Mouse (Mus musculus) MEL-GATA-1-ER (cell line): ENCODE data around the gene Phf21a.
A peak's percentile ranks its signal among the peaks of the same experiment; 100 is the strongest.

Experiments
- DNase-seq: peaks from one replicate; pipeline ENCODE4 v3.0.0-alpha.2; 2012; ENCODE audit warnings: low read depth; ENCODE audit errors: extremely low read depth

The Phf21a gene

GRCm38 (mm10) chr2:92291526-92291925 lies 198.6 kb downstream of the Phf21a start:
- no peak for DNase-seq

GRCm38 (mm10) chr2:92296402-92296801 lies 203.5 kb downstream of the Phf21a start:
- peak; percentile 86 for DNase-seq

GRCm38 (mm10) chr2:92299896-92300295 lies 207.0 kb downstream of the Phf21a start:
- no peak for DNase-seq

GRCm38 (mm10) chr2:92301849-92302607 lies 209.1 kb downstream of the Phf21a start:
- DNase-seq: peak; percentile 9

- DNase-seq: no peak
Measured at GRCm38 (mm10) chr2:92312542-92312941, 219.6 kb downstream of the Phf21a start.

GRCm38 (mm10) chr2:92314031-92314430 lies 221.1 kb downstream of the Phf21a start:
- no peak for DNase-seq

GRCm38 (mm10) chr2:92316652-92317051 lies 223.7 kb downstream of the Phf21a start:
- DNase-seq: no peak

- no peak for DNase-seq
Measured at GRCm38 (mm10) chr2:92317228-92317627, 224.3 kb downstream of the Phf21a start.

GRCm38 (mm10) chr2:92322669-92323068 lies 229.8 kb downstream of the Phf21a start:
- no peak for DNase-seq

- DNase-seq: no peak
Measured at GRCm38 (mm10) chr2:92325676-92326075, 232.8 kb downstream of the Phf21a start.

GRCm38 (mm10) chr2:92326221-92326620 lies 233.3 kb downstream of the Phf21a start:
- DNase-seq: no peak

GRCm38 (mm10) chr2:92327601-92328000 lies 234.7 kb downstream of the Phf21a start:
- DNase-seq: no peak

- no peak for DNase-seq
Measured at GRCm38 (mm10) chr2:92328206-92328605, 235.3 kb downstream of the Phf21a start.

- peak; percentile 14 for DNase-seq
Measured at GRCm38 (mm10) chr2:92330840-92331239, 237.9 kb downstream of the Phf21a start.

- DNase-seq: no peak
Measured at GRCm38 (mm10) chr2:92331410-92331809, 238.5 kb downstream of the Phf21a start.

- DNase-seq: no peak
Measured at GRCm38 (mm10) chr2:92331871-92332270, 239.0 kb downstream of the Phf21a start.

GRCm38 (mm10) chr2:92342418-92342817 lies 249.5 kb downstream of the Phf21a start:
- no peak for DNase-seq

- no peak for DNase-seq
Measured at GRCm38 (mm10) chr2:92347191-92347590, 254.3 kb downstream of the Phf21a start.

- no peak for DNase-seq
Measured at GRCm38 (mm10) chr2:92349589-92350425, 256.9 kb downstream of the Phf21a start.

GRCm38 (mm10) chr2:92350686-92351085 lies 257.8 kb downstream of the Phf21a start:
- DNase-seq: no peak

GRCm38 (mm10) chr2:92353402-92353801 lies 260.5 kb downstream of the Phf21a start:
- no peak for DNase-seq

GRCm38 (mm10) chr2:92354224-92354623 lies 261.3 kb downstream of the Phf21a start:
- no peak for DNase-seq
